In the genomic region with DNA sequence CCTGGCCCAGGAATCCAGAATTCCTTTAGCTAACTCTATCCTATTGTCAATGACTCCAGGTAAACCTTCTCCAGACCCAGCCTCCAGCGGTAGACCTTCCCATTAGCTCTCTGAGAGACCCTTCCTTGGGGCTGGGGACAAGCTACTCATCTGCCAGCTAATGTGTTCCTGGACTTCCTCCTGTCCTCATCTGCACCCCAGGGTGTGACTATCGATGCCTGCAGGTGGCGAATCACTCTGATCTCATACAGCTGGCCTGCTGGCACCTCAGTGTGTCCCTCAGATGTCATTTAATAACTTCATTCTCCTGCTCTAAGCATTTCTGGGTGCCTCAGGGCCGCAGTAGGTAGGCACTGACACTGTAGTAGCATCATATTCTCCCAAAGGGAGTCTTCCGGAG, we compare ENCODE assay signal across 7 mouse cellular contexts. TPM values are rescaled to one million over a fixed set of nuclear protein-coding genes. Genes with fewer than 3 reads are reported as not detected.
DNase-seq lines count a peak whose midpoint lies in the region; ATAC-seq lines count a peak whose summit lies in the region.

No protein-coding gene starts in this region.

- no peaks in the 10 kb centered on the region for H3K36me3 ChIP-seq in kidney, embryonic 14.5 days (ENCODE audit: control insufficient read depth, insufficient read depth, low read length)
- no peaks in the 10 kb centered on the region for H3K36me3 ChIP-seq in forebrain, embryonic 15.5 days
- H3K36me3 ChIP-seq in liver, embryonic 15.5 days (replicated peaks): no peaks in the 10 kb centered on the region

- no peak for ATAC-seq in kidney, embryonic 14.5 days (ENCODE audit: low FRiP score, low TSS enrichment)
- no peak for ATAC-seq in forebrain, embryonic 15.5 days (replicated peaks)
- no peak for ATAC-seq in liver, embryonic 15.5 days (ENCODE audit: insufficient read depth)

- 0 out of 2 replicates have a peak overlapping the region, but pooled peaks have one; percentile 0 for H3K27ac ChIP-seq in kidney, embryonic 14.5 days (ENCODE audit: low read depth, low read length)
- H3K27ac ChIP-seq in brown adipose tissue, adult 24 weeks (replicated peaks; ENCODE audit: low read depth, low read length): peak overlapping the region; percentile 68
- no peak overlapping the region for H3K27ac ChIP-seq in forebrain, embryonic 15.5 days (replicated peaks)
- no peak overlapping the region for H3K27ac ChIP-seq in liver, embryonic 15.5 days (replicated peaks)

- no peaks in the 10 kb centered on the region for H3K27me3 ChIP-seq in kidney, embryonic 14.5 days (ENCODE audit: control insufficient read depth, insufficient read depth, low read length)
- no peaks in the 10 kb centered on the region for H3K27me3 ChIP-seq in forebrain, embryonic 15.5 days
- H3K27me3 ChIP-seq in liver, embryonic 15.5 days: peaks cover 72% of the 10 kb centered on the region

- H3K4me2 ChIP-seq in kidney, embryonic 14.5 days (replicated peaks; ENCODE audit: low read depth, low read length): no peak overlapping the region
- peak overlapping the region; percentile 83; the same call in 1 of the 2 replicates for H3K4me2 ChIP-seq in forebrain, embryonic 15.5 days (replicated peaks)
- peak overlapping the region; percentile 85; the same call in 1 of the 2 replicates for H3K4me2 ChIP-seq in liver, embryonic 15.5 days

- 77% methylated on average over 5 of the region's 5 CpGs for WGBS in kidney, embryonic 14.5 days
- WGBS in forebrain, embryonic 15.5 days: 85% methylated on average over 5 of the region's 5 CpGs
- WGBS in liver, embryonic 15.5 days (ENCODE audit: insufficient replicate concordance): 63% methylated on average over 5 of the region's 5 CpGs

- H3K4me3 ChIP-seq in kidney, embryonic 14.5 days (ENCODE audit: low read length): no peak overlapping the region
- H3K4me3 ChIP-seq in brown adipose tissue, adult 24 weeks (ENCODE audit: insufficient read depth, low read depth, low read length): no peak overlapping the region
- no peak overlapping the region for H3K4me3 ChIP-seq in forebrain, embryonic 15.5 days
- no peak overlapping the region for H3K4me3 ChIP-seq in liver, embryonic 15.5 days (replicated peaks)

- peaks cover 16% of the 10 kb centered on the region for H3K4me1 ChIP-seq in kidney, embryonic 14.5 days (ENCODE audit: control insufficient read depth, insufficient read depth, low read length)
- H3K4me1 ChIP-seq in brown adipose tissue, adult 24 weeks (ENCODE audit: control insufficient read depth, insufficient read depth, insufficient read length, low read length): no peaks in the 10 kb centered on the region
- peaks cover 23% of the 10 kb centered on the region for H3K4me1 ChIP-seq in forebrain, embryonic 15.5 days
- peaks cover 39% of the 10 kb centered on the region for H3K4me1 ChIP-seq in liver, embryonic 15.5 days (replicated peaks)

- H3K9me3 ChIP-seq in kidney, embryonic 14.5 days (ENCODE audit: control insufficient read depth, low read length): no peaks in the 10 kb centered on the region
- H3K9me3 ChIP-seq in forebrain, embryonic 15.5 days: no peaks in the 10 kb centered on the region
- H3K9me3 ChIP-seq in liver, embryonic 15.5 days (replicated peaks): no peaks in the 10 kb centered on the region

- DNase-seq in kidney, postnatal 14 days: no peak
- no peak for DNase-seq in frontal cortex, postnatal 25 days (ENCODE audit: low spot score in 2 of 2)
- DNase-seq in frontal cortex, postnatal 10 days (ENCODE audit: low spot score in 2 of 2): no peak

- H3K9ac ChIP-seq in kidney, embryonic 14.5 days (ENCODE audit: low read depth, low read length): no peak overlapping the region
- H3K9ac ChIP-seq in forebrain, embryonic 15.5 days (replicated peaks): no peak overlapping the region
- H3K9ac ChIP-seq in liver, embryonic 15.5 days: no peak overlapping the region

RNA-seq across cellular contexts. Expression of gene Ercc1, which starts 16.8 kb away (rescaled TPM):
- 95.2 and 102 TPM in 2 replicates for polyA plus RNA-seq in kidney, embryonic 14.5 days (2014; fragmentation: Nextera tagmentation; extraction: Ambion mirVana)
- 32.6 and 38.4 TPM in 2 replicates for polyA plus RNA-seq in brown adipose tissue, adult 24 weeks (2012; ENCODE audit: insufficient read depth, insufficient read length, missing spikeins)
- 94.6 and 95.4 TPM in 2 replicates for polyA plus RNA-seq in forebrain, embryonic 15.5 days (2015; fragmentation: Nextera tagmentation; extraction: Ambion mirVana)
- polyA plus RNA-seq in liver, embryonic 15.5 days (2015; fragmentation: Nextera tagmentation; extraction: Ambion mirVana): 14.0 and 14.5 TPM in 2 replicates

RNA-seq across cellular contexts. Expression of gene Fosb, which starts 17.9 kb away (rescaled TPM):
- polyA plus RNA-seq in kidney, embryonic 14.5 days (2014; fragmentation: Nextera tagmentation; extraction: Ambion mirVana): 0.14 and 0.20 TPM in 2 replicates
- polyA plus RNA-seq in brown adipose tissue, adult 24 weeks (2012; ENCODE audit: insufficient read depth, insufficient read length, missing spikeins): 2.7 and 48.0 TPM in 2 replicates
- 0.11 TPM in 2 replicates for polyA plus RNA-seq in forebrain, embryonic 15.5 days (2015; fragmentation: Nextera tagmentation; extraction: Ambion mirVana)
- polyA plus RNA-seq in liver, embryonic 15.5 days (2015; fragmentation: Nextera tagmentation; extraction: Ambion mirVana): 0.03 TPM in 1 of 2 replicates, not detected in the other

RNA-seq across cellular contexts. Expression of gene Cd3eap, which starts 31.5 kb away (rescaled TPM):
- 21.9 and 26.8 TPM in 2 replicates for polyA plus RNA-seq in kidney, embryonic 14.5 days (2014; fragmentation: Nextera tagmentation; extraction: Ambion mirVana)
- polyA plus RNA-seq in brown adipose tissue, adult 24 weeks (2012; ENCODE audit: insufficient read depth, insufficient read length, missing spikeins): 3.3 and 5.5 TPM in 2 replicates
- 23.9 and 24.0 TPM in 2 replicates for polyA plus RNA-seq in forebrain, embryonic 15.5 days (2015; fragmentation: Nextera tagmentation; extraction: Ambion mirVana)
- polyA plus RNA-seq in liver, embryonic 15.5 days (2015; fragmentation: Nextera tagmentation; extraction: Ambion mirVana): 7.9 and 8.1 TPM in 2 replicates

RNA-seq across cellular contexts. Expression of gene Ppp1r13l, which starts 31.8 kb away (rescaled TPM):
- polyA plus RNA-seq in kidney, embryonic 14.5 days (2014; fragmentation: Nextera tagmentation; extraction: Ambion mirVana): 5.4 and 7.8 TPM in 2 replicates
- 1.7 and 4.1 TPM in 2 replicates for polyA plus RNA-seq in brown adipose tissue, adult 24 weeks (2012; ENCODE audit: insufficient read depth, insufficient read length, missing spikeins)
- 2.6 and 2.7 TPM in 2 replicates for polyA plus RNA-seq in forebrain, embryonic 15.5 days (2015; fragmentation: Nextera tagmentation; extraction: Ambion mirVana)
- 0.94 and 1.5 TPM in 2 replicates for polyA plus RNA-seq in liver, embryonic 15.5 days (2015; fragmentation: Nextera tagmentation; extraction: Ambion mirVana)

RNA-seq across cellular contexts. Expression of gene Rtn2, which starts 45.4 kb away (rescaled TPM):
- polyA plus RNA-seq in kidney, embryonic 14.5 days (2014; fragmentation: Nextera tagmentation; extraction: Ambion mirVana): 5.4 and 5.7 TPM in 2 replicates
- 14.9 and 16.6 TPM in 2 replicates for polyA plus RNA-seq in brown adipose tissue, adult 24 weeks (2012; ENCODE audit: insufficient read depth, insufficient read length, missing spikeins)
- 123 and 127 TPM in 2 replicates for polyA plus RNA-seq in forebrain, embryonic 15.5 days (2015; fragmentation: Nextera tagmentation; extraction: Ambion mirVana)
- polyA plus RNA-seq in liver, embryonic 15.5 days (2015; fragmentation: Nextera tagmentation; extraction: Ambion mirVana): 3.9 and 5.2 TPM in 2 replicates

Comparison
In these comparisons a context has a peak if more than half of its experiments do, and no peak if none do; other contexts are left out.
1. H3K27ac ChIP-seq: peak in kidney, embryonic 14.5 days (single experiment) and brown adipose tissue, adult 24 weeks (single experiment); none in forebrain, embryonic 15.5 days (single experiment) and liver, embryonic 15.5 days (single experiment).